Mouse (Mus musculus) E14TG2a.4 (cell line): ENCODE measurements around the gene Cnnm2.
A peak's percentile ranks its signal among the peaks of the same experiment; 100 is the strongest.
"Not testable (repeated sequence)": the region's sequence is repeated elsewhere in the genome, so short reads cannot be mapped to it uniquely, and the experiment has no call there.

Experiments used
- H3K27me3 ChIP-seq: 2 replicates; pipeline ENCODE4 v1.6.1; 2014; ENCODE audit warnings: low read length, control low read depth; ENCODE audit not compliant: insufficient read depth
- H3K36me3 ChIP-seq: 2 replicates; pipeline ENCODE4 v1.6.1; 2014; ENCODE audit warnings: low read length, control low read depth; ENCODE audit not compliant: insufficient read depth
- H3K4me1 ChIP-seq: replicated peaks from 2 replicates; pipeline ENCODE4 v1.6.1; 2014; ENCODE audit warnings: low read depth, low read length, control low read depth
- H3K4me3 ChIP-seq: replicated peaks from 2 replicates; pipeline ENCODE4 v1.5.1; 2014; ENCODE audit warnings: mild to moderate bottlenecking, low read length
- H3K9me3 ChIP-seq: 2 replicates; pipeline ENCODE4 v1.6.1; 2014; ENCODE audit warnings: low read length, control low read depth
- CTCF ChIP-seq: conservative IDR thresholded peaks from 2 replicates; pipeline ENCODE4 v1.5.1; 2014; ENCODE audit warnings: low read length
- NANOG ChIP-seq: IDR thresholded peaks from 2 replicates; pipeline ENCODE4 v1.6.1; 2014; ENCODE audit warnings: borderline replicate concordance, low read length, mixed read lengths
- POU5F1 ChIP-seq: IDR thresholded peaks from 2 replicates; pipeline ENCODE4 v1.6.1; 2014; ENCODE audit warnings: low read length, borderline replicate concordance

Cnnm2 gene

DNA sequence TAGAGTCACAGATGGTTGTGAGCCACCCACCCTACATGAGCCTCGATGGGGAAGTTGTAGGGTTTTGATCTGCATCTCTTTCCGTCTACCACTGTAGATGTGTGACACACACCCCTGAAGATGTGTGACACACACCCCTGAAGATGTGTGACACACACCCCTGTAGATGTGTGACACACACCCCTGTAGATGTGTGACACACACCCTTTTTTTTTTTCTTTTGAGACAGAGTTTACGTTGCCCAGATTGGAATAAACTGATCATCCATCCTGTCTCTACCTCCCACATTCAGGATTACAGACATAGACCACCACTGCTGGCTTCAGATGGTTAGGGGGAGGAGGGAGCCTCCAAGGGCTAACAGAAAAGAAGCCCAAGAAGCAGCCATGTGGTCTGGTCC is 32.5 kb upstream of the Cnnm2 start:
- Histone ChIP-seq H3K9me3 (no peaks in the 10 kb centered on the region), H3K4me3 (no peak overlapping the region), H3K27me3 (no peaks in the 10 kb centered on the region), H3K36me3 (peaks cover 25% of the 10 kb centered on the region), H3K4me1 (peaks cover 13% of the 10 kb centered on the region)
- TF ChIP-seq NANOG (no peak), CTCF (no peak), POU5F1 (no peak)

DNA sequence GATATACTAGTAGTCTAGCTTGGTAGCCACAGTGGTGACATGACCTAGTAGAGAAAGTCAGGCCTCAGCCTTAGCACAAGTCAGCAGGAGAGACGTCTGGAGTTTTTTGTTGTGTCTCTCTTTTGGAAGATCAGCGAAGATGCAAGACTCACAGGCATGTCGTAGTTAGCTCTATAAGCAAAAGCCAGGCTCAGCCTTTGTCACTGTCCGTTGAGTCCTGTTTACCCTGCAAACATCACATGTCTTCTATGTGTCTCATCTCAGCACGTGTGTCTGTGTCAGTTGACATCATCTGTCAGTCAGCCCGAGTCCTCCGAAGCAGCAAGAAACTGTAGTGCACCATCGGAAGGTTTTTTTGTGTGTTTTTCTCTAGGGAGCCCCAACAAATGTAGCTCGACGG is 30.0 kb upstream of the Cnnm2 start:
- TF ChIP-seq NANOG (no peak), CTCF (no peak), POU5F1 (no peak)
- H3K4me3 ChIP-seq: no peak overlapping the region
- H3K9me3 ChIP-seq: no peaks in the 10 kb centered on the region
- peaks cover 11% of the 10 kb centered on the region for H3K4me1 ChIP-seq
- no peaks in the 10 kb centered on the region for H3K27me3 ChIP-seq
- H3K36me3 ChIP-seq: peaks cover 29% of the 10 kb centered on the region

DNA sequence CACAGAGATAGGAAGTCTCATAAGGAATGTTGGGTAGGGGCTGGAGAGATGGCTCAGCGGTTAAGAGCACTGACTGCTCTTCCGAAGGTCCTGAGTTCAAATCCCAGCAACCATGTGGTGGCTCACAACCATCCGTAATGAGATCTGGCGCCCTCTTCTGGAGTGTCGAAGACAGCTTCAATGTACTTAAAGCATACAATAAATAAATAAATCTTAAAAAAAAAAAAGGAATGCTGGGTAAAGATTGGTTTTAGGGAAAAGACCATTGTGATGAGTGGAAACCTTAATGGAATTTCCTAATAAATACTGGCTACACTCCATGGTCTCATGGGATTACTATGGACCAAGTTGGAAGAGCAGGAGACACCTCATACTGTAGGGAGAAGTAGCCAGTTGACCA is 28.7 kb upstream of the Cnnm2 start:
- H3K36me3 ChIP-seq: peaks cover 32% of the 10 kb centered on the region

DNA sequence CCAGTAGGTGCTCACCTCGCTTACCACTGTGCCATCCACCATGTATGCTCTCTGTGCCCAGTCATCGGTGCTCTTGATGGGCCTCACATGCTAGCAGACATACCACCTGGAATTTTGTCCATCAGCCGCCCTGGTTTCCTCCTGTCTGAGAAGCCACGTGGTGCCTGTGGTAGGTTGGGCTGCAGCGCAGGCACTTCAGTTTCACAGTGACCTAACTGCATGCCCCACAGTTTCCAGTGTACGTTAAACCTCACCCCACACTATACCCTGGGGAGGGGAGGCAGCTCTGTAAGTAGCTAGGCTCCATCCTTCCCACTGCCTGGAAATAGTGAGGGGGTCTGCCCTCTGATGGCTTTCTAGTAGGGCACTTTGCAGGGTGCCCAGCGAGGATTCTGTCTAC is 27.8 kb upstream of the Cnnm2 start:
- Histone ChIP-seq H3K4me3 (no peak overlapping the region), H3K4me1 (peaks cover 5% of the 10 kb centered on the region; the same call in 1 of the 2 replicates), H3K27me3 (no peaks in the 10 kb centered on the region), H3K36me3 (peaks cover 29% of the 10 kb centered on the region), H3K9me3 (no peaks in the 10 kb centered on the region)
- no peak for TF ChIP-seq CTCF
- no peak for TF ChIP-seq POU5F1
- no peak for TF ChIP-seq NANOG

More for the DNA sequence above, 28.7 kb upstream of the Cnnm2 start:
- H3K4me1 ChIP-seq, H3K4me3 ChIP-seq, H3K27me3 ChIP-seq, H3K9me3 ChIP-seq: not testable (repeated sequence)
- TF ChIP-seq CTCF: peak; percentile 13; the same call in 1 of the 2 replicates

DNA sequence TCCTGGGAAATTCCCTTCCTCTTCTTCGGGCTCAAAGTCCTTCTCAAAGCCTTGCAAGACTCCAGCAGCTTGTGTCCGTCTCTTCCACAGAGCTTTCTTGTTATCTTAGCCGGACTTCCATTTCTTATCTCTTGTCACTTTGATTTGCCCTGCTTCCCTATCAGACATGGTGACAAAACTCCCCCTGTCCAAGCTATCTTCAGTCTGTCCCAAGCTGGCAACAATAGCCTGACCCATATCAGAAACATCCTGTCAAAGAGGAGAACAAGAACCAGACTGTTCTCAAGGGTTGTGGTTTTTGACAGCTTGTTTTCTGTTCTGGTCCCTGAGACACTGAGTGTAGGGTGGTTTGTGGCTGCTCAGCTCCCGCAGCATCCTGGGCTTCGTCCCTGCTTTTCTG is 26.2 kb upstream of the Cnnm2 start:
- no peak for TF ChIP-seq POU5F1
- no peak for TF ChIP-seq CTCF
- no peak for TF ChIP-seq NANOG
- Histone ChIP-seq H3K36me3 (peaks cover 30% of the 10 kb centered on the region), H3K9me3 (no peaks in the 10 kb centered on the region), H3K4me1 (peaks cover 5% of the 10 kb centered on the region; the same call in 1 of the 2 replicates), H3K4me3 (no peak overlapping the region), H3K27me3 (no peaks in the 10 kb centered on the region)

DNA sequence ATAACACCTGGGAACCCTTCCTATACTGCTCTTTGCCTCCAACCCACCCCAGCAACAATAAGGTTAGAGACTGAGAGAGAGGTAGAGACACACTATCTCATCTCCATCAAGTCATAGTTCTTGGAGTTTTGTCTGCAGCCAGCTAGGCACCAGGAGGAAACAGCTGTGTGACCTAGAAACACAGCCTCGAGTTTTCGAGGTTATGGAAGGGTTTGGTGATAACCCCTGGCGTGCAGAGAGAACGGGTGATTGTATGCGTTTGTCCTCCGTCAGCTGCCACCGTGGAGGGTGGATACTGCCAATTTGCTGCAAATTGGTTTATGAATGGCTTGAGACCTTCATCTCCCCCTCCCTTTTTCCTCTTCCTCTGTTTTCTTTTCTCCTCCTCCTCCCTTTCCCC is 24.3 kb upstream of the Cnnm2 start:
- H3K36me3 ChIP-seq: peaks cover 28% of the 10 kb centered on the region
- H3K27me3 ChIP-seq: no peaks in the 10 kb centered on the region
- no peak for TF ChIP-seq POU5F1
- H3K9me3 ChIP-seq: no peaks in the 10 kb centered on the region
- H3K4me3 ChIP-seq: no peak overlapping the region
- H3K4me1 ChIP-seq: peaks cover 5% of the 10 kb centered on the region

DNA sequence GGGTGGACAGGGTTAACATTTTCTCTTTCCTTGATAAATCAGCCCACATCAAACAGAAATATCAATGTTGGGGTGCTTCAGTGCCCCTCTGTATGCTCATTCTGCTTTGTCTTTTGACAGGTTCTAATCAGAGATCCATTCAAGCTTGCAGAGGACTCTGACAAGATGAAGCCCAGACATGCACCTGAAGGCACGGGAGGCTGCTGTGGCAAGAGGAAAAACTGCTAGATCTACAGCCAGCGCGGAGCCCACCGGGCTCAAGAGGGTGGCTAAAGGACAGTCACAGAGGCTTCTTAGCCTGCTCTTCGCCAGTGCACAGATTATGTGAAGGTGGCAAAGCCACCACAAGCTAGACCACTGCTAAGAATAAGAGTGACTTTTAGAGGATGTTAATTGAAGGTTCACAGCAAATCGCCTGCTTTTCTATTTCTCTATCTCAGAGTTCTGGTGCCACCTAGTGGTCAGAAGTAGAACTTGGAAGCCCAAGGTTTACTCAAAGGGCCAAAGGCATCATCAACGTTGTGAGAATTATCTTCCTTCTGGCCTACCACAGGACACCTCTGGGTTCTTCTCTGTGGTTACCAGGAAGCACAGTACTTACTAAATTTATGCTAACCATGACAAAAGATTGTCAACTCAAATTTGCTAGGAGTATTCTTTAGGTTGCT is 20.9 kb upstream of the Cnnm2 start:
- Histone ChIP-seq H3K4me3 (no peak overlapping the region), H3K27me3 (no peaks in the 10 kb centered on the region), H3K9me3 (no peaks in the 10 kb centered on the region), H3K36me3 (peaks cover 15% of the 10 kb centered on the region), H3K4me1 (peaks cover 1% of the 10 kb centered on the region)
- TF ChIP-seq CTCF: peak; percentile 89
- TF ChIP-seq POU5F1: no peak
- no peak for TF ChIP-seq NANOG

DNA sequence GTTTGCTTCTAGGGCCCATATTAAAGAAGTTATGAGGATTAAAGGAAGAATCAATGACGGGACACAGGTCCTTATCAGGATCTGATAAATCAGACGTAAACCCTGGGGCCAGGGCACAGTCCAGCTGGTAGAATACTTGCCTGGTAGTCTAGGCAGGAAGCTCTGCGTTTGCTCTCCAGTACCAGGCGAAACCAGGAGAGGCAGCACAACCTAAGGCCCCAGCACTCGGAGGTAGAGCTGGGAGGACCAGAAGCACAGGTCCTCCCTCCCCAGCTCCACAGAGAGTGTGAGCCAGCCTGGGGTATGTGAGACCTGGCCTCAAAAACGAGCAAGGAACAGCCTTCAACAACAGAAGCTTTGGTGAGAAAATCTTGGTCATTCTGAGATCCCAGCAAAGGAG is 19.8 kb upstream of the Cnnm2 start:
- TF ChIP-seq POU5F1: no peak
- TF ChIP-seq CTCF: peak; percentile 36
- Histone ChIP-seq H3K4me1 (no peaks in the 10 kb centered on the region; the same call in 1 of the 2 replicates), H3K36me3 (peaks cover 15% of the 10 kb centered on the region), H3K9me3 (no peaks in the 10 kb centered on the region), H3K27me3 (no peaks in the 10 kb centered on the region), H3K4me3 (no peak overlapping the region)

DNA sequence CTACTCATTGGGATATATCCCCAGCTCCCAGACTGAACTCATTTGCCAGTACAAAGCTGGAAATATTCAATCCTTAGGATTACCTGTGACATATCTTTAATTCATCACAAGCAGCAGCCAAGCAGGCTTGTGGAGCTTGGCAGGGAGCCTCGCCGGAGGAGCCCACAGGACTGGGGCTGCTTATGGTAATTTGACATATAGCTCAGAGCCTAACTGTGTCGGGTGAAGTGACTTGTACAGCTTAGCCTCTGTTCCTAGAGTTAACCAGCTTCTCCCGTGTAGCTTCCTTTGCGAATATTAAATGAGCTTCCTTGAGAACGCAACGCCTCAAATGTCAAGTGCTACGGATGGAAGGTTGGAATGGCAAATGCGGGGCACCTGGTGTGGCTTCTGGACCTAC is 16.7 kb upstream of the Cnnm2 start:
- TF ChIP-seq CTCF: no peak
- no peak for TF ChIP-seq NANOG
- no peak for TF ChIP-seq POU5F1
- Histone ChIP-seq H3K4me1 (no peaks in the 10 kb centered on the region; the same call in 1 of the 2 replicates), H3K27me3 (no peaks in the 10 kb centered on the region), H3K4me3 (no peak overlapping the region), H3K36me3 (no peaks in the 10 kb centered on the region), H3K9me3 (no peaks in the 10 kb centered on the region)
